Mouse (Mus musculus) left cerebral cortex, adult 9 months (tissue): ENCODE measurements around the gene Ank2.

Source experiments
- DNase-seq, 2 experiments: peaks; one replicate each; pipeline ENCODE4 v3.0.0; 2022; ENCODE audit warnings: low spot score in 2 of 2

The Ank2 gene

GRCm38 (mm10) chr3:127498742-127499400 is at the start of gene Ank2:
Gene Ank2 (minus strand): TSS chr3:127499350.
- DNase-seq = peak; percentile 59 to 72

GRCm38 (mm10) chr3:127547882-127548281 is 48.7 kb upstream of the Ank2 start:
- DNase-seq = no peak

- no peak for DNase-seq
Observed at GRCm38 (mm10) chr3:127544610-127545121, 45.5 kb upstream of the Ank2 start.

GRCm38 (mm10) chr3:127543976-127544375 is 44.8 kb upstream of the Ank2 start:
- no peak for DNase-seq

- DNase-seq = no peak
Observed at GRCm38 (mm10) chr3:127539193-127539592, 40.0 kb upstream of the Ank2 start.

- DNase-seq = no peak
Observed at GRCm38 (mm10) chr3:127530293-127530692, 31.1 kb upstream of the Ank2 start.

GRCm38 (mm10) chr3:127529824-127530223 is 30.7 kb upstream of the Ank2 start:
- no peak for DNase-seq

GRCm38 (mm10) chr3:127529210-127529609 is 30.1 kb upstream of the Ank2 start:
- no peak for DNase-seq

GRCm38 (mm10) chr3:127527465-127528034 is 28.4 kb upstream of the Ank2 start:
- peak in 1 of 2 experiments; percentile 11 for DNase-seq

- no peak for DNase-seq
Observed at GRCm38 (mm10) chr3:127525188-127525819, 26.2 kb upstream of the Ank2 start.

- no peak for DNase-seq
Observed at GRCm38 (mm10) chr3:127521156-127521555, 22.0 kb upstream of the Ank2 start.

GRCm38 (mm10) chr3:127520300-127520699 is 21.1 kb upstream of the Ank2 start:
- DNase-seq = no peak

GRCm38 (mm10) chr3:127515251-127515650 is 16.1 kb upstream of the Ank2 start:
- no peak for DNase-seq

- DNase-seq = no peak
Observed at GRCm38 (mm10) chr3:127513699-127514098, 14.5 kb upstream of the Ank2 start.

GRCm38 (mm10) chr3:127512794-127513335 is 13.7 kb upstream of the Ank2 start:
- no peak for DNase-seq

GRCm38 (mm10) chr3:127511786-127512746 is 12.9 kb upstream of the Ank2 start:
- peak in 1 of 2 experiments; percentile 20 for DNase-seq

- no peak for DNase-seq
Observed at GRCm38 (mm10) chr3:127507878-127508783, 9.0 kb upstream of the Ank2 start.

GRCm38 (mm10) chr3:127498197-127498741 is 881 bp downstream of the Ank2 start:
- DNase-seq = peak in 1 of 2 experiments; percentile 50

GRCm38 (mm10) chr3:127492663-127493062 is 6.5 kb downstream of the Ank2 start:
- no peak for DNase-seq

GRCm38 (mm10) chr3:127487302-127487701 is 11.8 kb downstream of the Ank2 start:
- peak in 1 of 2 experiments; percentile 15 for DNase-seq
